Mouse (Mus musculus): Measurements from ENCODE around the gene Prame. TPM values are rescaled to one million over a fixed set of nuclear protein-coding genes. Genes with fewer than 3 reads are reported as not detected.
"Not testable (repeated sequence)": the region's sequence is repeated elsewhere in the genome, so short reads cannot be mapped to it uniquely, and the experiment has no call there.

Gene Prame
- polyA plus RNA-seq (2012; ENCODE audit: insufficient read depth, insufficient read length, missing spikeins), result not detected in 2 replicates

DNA sequence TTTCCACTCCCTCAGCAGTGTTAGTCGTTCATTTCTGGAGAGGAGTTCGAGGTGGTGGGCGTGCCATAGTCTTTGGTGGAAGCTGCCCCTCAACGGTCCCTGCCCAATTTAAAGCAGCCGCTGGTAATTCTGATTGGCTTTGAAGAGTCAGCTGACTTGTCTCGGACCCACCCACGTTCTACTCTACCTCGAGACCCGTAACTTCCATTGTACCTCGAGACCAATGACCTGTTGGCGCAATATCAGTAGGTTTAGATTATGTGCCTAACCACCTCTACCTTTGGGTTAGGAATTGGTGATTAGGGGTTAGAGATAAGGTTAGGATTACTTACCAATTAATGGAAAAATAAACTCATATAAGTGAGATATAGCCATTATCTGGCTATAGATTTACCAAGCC is at the start of gene Prame:
Gene Prame, minus strand, starts transcription at position 101 of the 400 bp plus-strand sequence.
- Histone ChIP-seq H3K4me3 (ENCODE audit: insufficient read depth, low read length) (no peak within 1 kb of the TSS), H3K27ac (ENCODE audit: insufficient read depth, low read depth, low read length) (no peak within 1 kb of the TSS), H3K4me1 (ENCODE audit: control insufficient read depth, insufficient read depth, low read length) (no peaks in the 10 kb centered on the region)
- no peak for TF ChIP-seq POLR2A (IDR thresholded peaks at IDR 0.05; ENCODE audit: borderline replicate concordance, low read depth, low read length)
- no peak for TF ChIP-seq CTCF (IDR thresholded peaks at IDR 0.05; ENCODE audit: low read depth, low read length)

DNA sequence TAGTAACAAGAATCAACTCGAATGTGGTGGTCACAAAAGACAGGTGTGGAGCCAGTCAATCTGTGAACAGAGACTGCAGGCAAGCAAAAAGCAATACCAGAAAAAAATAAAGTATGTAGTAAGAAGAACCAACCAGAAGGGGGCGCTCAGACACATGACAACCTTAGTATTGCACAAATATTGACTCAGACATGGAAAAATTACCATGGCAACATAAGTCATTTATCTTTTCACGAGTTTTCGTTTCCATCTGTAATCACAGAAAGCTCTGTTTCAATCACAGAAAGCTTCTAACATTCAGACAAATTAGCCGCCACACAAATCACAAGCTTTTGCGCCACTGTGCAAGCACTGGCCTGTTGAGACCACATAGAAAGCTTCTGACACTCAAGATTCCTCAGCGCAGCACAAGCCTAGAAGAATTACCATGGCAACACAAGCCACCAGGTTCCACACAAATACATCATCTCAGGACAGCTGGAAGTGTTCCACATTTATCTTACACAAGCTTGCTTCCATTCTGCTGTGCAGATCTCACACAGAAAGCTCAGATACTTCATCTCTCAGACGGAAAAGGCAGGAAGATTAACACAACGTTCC is 24.8 kb upstream of the Prame start:
- Histone ChIP-seq H3K4me1 (ENCODE audit: control insufficient read depth, insufficient read depth, low read length) (no peaks in the 10 kb centered on the region), H3K27ac (ENCODE audit: insufficient read depth, low read depth, low read length) (no peak overlapping the region), H3K4me3 (ENCODE audit: insufficient read depth, low read length) (no peak overlapping the region)
- TF ChIP-seq POLR2A (IDR thresholded peaks at IDR 0.05; ENCODE audit: borderline replicate concordance, low read depth, low read length), result no peak
- no peak for TF ChIP-seq CTCF (IDR thresholded peaks at IDR 0.05; ENCODE audit: low read depth, low read length)

DNA sequence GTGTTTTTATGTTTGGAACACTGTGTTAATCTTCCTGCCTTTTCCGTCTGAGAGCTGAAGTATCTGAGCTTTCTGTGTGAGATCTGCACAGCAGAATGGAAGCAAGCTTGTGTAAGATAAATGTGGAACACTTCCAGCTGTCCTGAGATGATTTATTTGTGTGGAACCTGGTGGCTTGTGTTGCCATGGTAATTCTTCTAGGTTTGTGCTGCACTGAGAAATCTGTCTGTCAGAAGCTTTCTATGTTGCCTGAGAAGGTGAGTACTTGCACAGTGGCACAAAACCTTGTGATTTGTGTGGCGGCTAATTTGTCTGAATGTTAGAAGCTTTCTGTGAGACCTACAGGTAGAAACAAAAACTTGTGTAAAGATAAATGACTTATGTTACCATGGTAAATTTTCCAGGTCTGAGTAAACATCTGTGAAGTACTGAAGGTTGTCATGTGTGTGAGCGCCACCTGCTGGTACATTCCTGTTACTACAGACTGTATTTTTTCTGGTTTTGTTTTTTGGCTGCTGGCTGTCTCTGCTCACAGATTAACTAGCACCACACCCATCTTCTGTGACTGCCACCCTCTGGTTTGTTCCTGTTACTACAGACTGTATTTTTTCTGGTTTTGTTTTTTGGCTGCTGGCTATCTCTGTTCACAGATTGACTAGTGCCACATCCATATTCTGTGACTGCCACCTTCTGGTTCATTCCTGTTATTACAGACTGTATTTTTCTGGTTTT is 26.0 kb downstream of the Prame start:
- not testable (repeated sequence) for H3K4me1 ChIP-seq (ENCODE audit: control insufficient read depth, insufficient read depth, low read length); H3K4me3 ChIP-seq (ENCODE audit: insufficient read depth, low read length); H3K27ac ChIP-seq (ENCODE audit: insufficient read depth, low read depth, low read length)

DNA sequence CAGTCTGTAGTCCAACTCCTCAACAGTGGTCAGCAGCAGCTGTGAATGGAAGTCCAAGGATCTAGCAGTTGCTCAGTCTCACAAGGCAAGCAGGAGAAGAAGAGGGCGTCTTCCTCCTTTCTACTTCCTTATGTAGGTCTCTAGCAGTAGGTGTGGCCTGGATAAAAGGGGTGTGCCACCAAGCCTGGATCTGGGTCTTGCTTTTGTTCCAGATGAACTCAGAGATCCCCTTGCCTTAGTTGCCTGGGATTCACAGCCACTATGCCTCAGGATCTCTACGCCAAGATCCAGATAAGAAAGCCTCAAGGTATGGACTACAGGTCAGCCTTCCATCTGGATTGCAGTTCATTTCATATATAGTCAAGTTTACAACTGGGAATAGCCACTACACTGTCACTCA is 28.8 kb downstream of the Prame start, which contains the start of gene Nxf7:
Gene Nxf7, minus strand, starts transcription at position 101 of the 400 bp plus-strand sequence.
- Histone ChIP-seq H3K4me3 (ENCODE audit: insufficient read depth, low read length) (no peak within 1 kb of the TSS), H3K27ac (ENCODE audit: insufficient read depth, low read depth, low read length) (no peak within 1 kb of the TSS), H3K4me1 (ENCODE audit: control insufficient read depth, insufficient read depth, low read length) (no peaks in the 10 kb centered on the region)
- TF ChIP-seq CTCF (IDR thresholded peaks at IDR 0.05; ENCODE audit: low read depth, low read length), result no peak
- no peak for TF ChIP-seq POLR2A (IDR thresholded peaks at IDR 0.05; ENCODE audit: borderline replicate concordance, low read depth, low read length)

DNA sequence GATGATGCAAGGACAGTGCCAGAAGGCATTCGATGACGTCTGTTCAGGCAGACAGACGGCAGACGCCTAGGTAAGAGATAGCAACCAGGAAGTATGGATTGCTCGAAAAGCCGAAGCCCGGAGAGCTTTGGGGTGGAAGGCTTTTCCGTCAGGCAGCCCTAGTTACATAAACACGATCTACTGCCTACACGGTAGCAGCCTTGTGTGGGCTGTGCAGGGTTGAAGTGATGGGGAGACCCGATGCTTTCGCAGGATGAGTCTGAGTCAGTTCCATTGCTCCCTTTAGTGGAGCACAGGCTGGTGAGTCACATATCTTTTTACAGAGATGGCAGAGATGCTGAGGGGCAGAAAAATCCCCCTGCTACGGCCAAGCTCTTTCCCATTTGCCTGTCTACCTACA is 29.4 kb downstream of the Prame start:
- Histone ChIP-seq H3K4me1 (ENCODE audit: control insufficient read depth, insufficient read depth, low read length) (no peaks in the 10 kb centered on the region), H3K4me3 (ENCODE audit: insufficient read depth, low read length) (no peak overlapping the region)

DNA sequence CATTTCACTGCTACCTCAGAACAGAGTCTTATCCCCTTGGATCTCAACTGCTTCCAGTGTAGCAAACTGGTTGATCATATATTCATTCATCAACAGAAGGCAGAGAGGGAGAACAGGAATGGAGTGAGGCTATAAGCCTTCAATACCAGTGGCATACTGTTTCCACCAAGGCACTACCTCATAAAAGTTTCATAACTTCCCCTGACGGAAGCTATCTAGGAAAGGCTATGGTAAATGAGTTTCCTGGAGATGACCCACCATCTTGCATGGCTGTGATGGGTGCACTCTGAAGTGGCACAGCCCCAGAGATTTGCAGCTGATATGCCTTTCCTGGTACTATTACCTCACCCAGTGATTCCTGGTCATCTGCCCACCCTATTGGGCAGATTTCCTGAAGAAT is 51.1 kb downstream of the Prame start:
- no peaks in the 10 kb centered on the region for H3K4me1 ChIP-seq (ENCODE audit: control insufficient read depth, insufficient read depth, low read length)
- no peak overlapping the region for H3K27ac ChIP-seq (ENCODE audit: insufficient read depth, low read depth, low read length)
- no peak overlapping the region for H3K4me3 ChIP-seq (ENCODE audit: insufficient read depth, low read length)
- TF ChIP-seq CTCF (IDR thresholded peaks at IDR 0.05; ENCODE audit: low read depth, low read length), result no peak
- TF ChIP-seq POLR2A (IDR thresholded peaks at IDR 0.05; ENCODE audit: borderline replicate concordance, low read depth, low read length), result no peak

More for the DNA sequence above, 29.4 kb downstream of the Prame start:
- no peak overlapping the region for H3K27ac ChIP-seq (ENCODE audit: insufficient read depth, low read depth, low read length)
- TF ChIP-seq CTCF (IDR thresholded peaks at IDR 0.05; ENCODE audit: low read depth, low read length), result no peak
- TF ChIP-seq POLR2A (IDR thresholded peaks at IDR 0.05; ENCODE audit: borderline replicate concordance, low read depth, low read length), result no peak

DNA sequence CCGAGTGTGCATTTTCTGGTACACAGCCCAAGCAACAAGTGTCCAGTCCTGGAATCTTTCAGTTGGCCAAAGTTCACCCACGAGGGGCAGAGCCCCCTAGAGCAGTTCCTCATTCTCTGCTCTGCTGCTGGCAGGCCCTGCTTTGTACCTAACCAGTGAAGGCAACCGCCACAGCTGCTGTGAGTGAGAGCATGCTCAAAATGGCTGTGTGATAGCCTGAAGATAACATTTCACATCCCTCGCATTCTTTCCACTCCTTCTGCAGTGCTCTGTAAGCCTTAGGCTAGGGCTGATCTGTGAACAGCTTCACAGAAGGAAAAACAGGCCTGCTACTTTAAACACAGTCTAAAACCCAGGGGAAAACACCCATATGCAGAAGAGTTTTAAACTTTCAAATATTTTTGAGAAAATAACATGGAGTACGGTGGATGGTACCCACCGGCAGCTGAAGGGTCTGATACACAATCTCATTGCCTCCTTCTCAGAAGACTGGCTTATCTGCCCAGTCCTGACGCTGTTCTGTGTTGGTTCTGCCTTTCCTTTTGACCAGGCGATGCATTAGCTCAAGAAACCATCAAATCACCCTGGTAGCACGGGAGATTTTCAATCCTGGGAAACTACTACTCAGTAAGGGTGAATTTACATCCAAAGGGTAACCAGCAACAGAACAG is 52.4 kb downstream of the Prame start:
- H3K27ac ChIP-seq (ENCODE audit: insufficient read depth, low read depth, low read length); H3K4me1 ChIP-seq (ENCODE audit: control insufficient read depth, insufficient read depth, low read length); H3K4me3 ChIP-seq (ENCODE audit: insufficient read depth, low read length): not testable (repeated sequence)

DNA sequence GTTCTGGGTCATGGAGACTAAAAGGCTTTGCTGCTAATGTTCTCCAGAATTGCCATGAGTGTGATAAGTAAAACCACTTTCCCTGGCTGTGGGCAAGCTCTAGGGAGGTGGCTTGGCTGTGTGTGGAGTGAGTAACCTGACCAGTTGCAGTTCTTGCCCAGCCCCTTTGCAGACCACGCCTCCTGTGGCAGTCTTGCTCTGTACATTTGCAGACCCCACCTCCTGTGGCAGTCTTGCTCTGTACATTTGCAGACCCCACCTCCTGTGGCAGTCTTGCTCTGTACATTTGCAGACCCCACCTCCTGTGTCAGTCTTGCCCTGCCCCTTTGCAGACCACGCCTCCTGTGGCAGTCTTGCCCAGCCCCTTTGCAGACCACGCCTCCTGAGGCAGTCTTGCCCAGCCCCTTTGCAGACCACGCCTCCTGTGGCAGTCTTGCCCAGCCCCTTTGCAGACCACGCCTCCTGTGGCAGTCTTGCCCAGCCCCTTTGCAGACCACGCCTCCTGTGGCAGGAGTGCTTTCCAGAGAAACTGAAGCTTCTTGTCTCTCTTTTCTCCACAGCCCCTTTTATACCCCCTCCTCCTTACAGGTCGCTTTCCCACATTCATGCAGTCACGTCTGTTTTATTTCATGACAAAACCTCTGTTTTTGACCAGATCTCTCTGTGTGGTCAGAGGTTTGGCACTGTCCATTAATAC is 53.1 kb downstream of the Prame start:
- H3K4me1 ChIP-seq (ENCODE audit: control insufficient read depth, insufficient read depth, low read length); H3K27ac ChIP-seq (ENCODE audit: insufficient read depth, low read depth, low read length); H3K4me3 ChIP-seq (ENCODE audit: insufficient read depth, low read length): not testable (repeated sequence)

DNA sequence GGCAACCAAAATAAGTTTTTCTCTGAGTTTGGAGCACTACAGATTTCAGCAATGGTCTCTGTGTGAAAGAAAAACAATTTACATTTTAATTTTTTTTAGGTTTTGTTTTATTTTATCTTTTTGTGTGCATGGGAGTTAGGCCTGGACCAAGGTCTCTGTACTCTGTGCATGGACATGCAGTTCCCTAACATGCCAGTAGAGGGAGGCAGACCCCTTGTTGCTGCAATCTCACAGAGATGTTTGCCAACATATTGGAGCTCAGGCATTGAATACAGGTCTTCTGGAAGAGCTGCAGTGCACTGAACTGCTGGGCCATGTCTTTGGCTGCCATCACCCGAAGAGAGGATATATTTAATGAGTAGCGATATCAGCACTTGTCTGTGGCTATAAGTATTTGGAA is 58.0 kb downstream of the Prame start:
- not testable (repeated sequence) for H3K4me1 ChIP-seq (ENCODE audit: control insufficient read depth, insufficient read depth, low read length); H3K27ac ChIP-seq (ENCODE audit: insufficient read depth, low read depth, low read length); H3K4me3 ChIP-seq (ENCODE audit: insufficient read depth, low read length)

DNA sequence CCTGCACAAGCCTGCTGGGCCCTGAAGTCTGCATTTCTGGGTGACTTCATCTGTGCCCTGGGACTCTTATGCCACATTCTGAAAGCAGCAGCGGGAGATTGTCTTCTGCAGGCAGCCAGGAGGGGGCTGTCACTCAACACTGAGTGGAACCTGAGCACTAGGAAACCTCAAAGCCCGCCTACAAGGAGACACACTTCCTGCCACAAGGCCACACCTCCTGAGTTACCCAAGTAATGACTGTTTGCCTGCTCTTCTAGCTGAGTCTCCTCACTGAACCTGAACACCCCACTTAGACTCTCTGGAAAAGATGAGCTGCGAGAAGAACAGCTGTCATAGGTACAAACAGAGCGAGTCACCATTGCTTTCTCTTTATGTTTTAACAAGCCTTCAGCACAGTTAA is 62.6 kb downstream of the Prame start:
- not testable (repeated sequence) for H3K4me1 ChIP-seq (ENCODE audit: control insufficient read depth, insufficient read depth, low read length); H3K4me3 ChIP-seq (ENCODE audit: insufficient read depth, low read length); H3K27ac ChIP-seq (ENCODE audit: insufficient read depth, low read depth, low read length)

Other genes starting within 250 kb of the Prame start
- not detected in 2 replicates for gene Gm7903, start 193.9 kb downstream of the Prame start, polyA plus RNA-seq (2012; ENCODE audit: insufficient read depth, insufficient read length, missing spikeins)
- not detected in 2 replicates for gene AV320801, start 133.1 kb downstream of the Prame start, polyA plus RNA-seq (2012; ENCODE audit: insufficient read depth, insufficient read length, missing spikeins)
- gene Nxf7, start 28.9 kb downstream of the Prame start, polyA plus RNA-seq (2012; ENCODE audit: insufficient read depth, insufficient read length, missing spikeins), result not detected in 2 replicates
- not detected in 2 replicates for gene Tcp11x2, start 66.1 kb upstream of the Prame start, polyA plus RNA-seq (2012; ENCODE audit: insufficient read depth, insufficient read length, missing spikeins)
- not detected in 2 replicates for gene Tmsb15a, start 97.6 kb upstream of the Prame start, polyA plus RNA-seq (2012; ENCODE audit: insufficient read depth, insufficient read length, missing spikeins)
- gene Armcx5, start 115.0 kb upstream of the Prame start, polyA plus RNA-seq (2012; ENCODE audit: insufficient read depth, insufficient read length, missing spikeins), result 6.6 and 8.0 TPM in 2 replicates
- 18.2 and 23.4 TPM in 2 replicates for gene Gprasp1, start 115.0 kb upstream of the Prame start, polyA plus RNA-seq (2012; ENCODE audit: insufficient read depth, insufficient read length, missing spikeins)
- gene Bhlhb9, start 169.9 kb upstream of the Prame start, polyA plus RNA-seq (2012; ENCODE audit: insufficient read depth, insufficient read length, missing spikeins), result 0.64 and 1.3 TPM in 2 replicates
- gene Gprasp2, start 211.3 kb upstream of the Prame start, polyA plus RNA-seq (2012; ENCODE audit: insufficient read depth, insufficient read length, missing spikeins), result 1.9 TPM in 1 of 2 replicates, not detected in the other

Measured in bone marrow macrophage, adult 2 months (primary cell).